Mouse (Mus musculus) brain, embryonic 14.5 days (tissue): ENCODE data around the gene Plekhd1. TPM values are rescaled to one million over a fixed set of nuclear protein-coding genes. Genes with fewer than 3 reads are reported as not detected.

Source experiments
- DNase-seq: peaks from one replicate; pipeline ENCODE4 v3.0.0-alpha.2; 2011; ENCODE audit warnings: low read depth
- CTCF ChIP-seq: fragments of 200-500 bp; IDR thresholded peaks from 2 replicates; pipeline ENCODE4 v1.5.1; 2012; ENCODE audit warnings: inconsistent platforms, mild to moderate bottlenecking, moderate library complexity, borderline replicate concordance; ENCODE audit not compliant: insufficient read depth, insufficient read length; ENCODE audit errors: extremely low read depth
- POLR2A ChIP-seq: fragments of 200-500 bp; IDR thresholded peaks from 2 replicates; pipeline ENCODE4 v1.6.1; 2012; ENCODE audit warnings: mild to moderate bottlenecking, inconsistent platforms, borderline replicate concordance; ENCODE audit not compliant: poor library complexity, insufficient read depth, insufficient read length, severe bottlenecking; ENCODE audit errors: extremely low read depth
- polyA plus RNA-seq: library from polyadenylated mRNA; depleted of rRNA; stranded (reverse); fragments of >200 nt; gene quantifications from 2 replicates; pipeline ENCODE4 v1.2.3, GENCODE M21; 2012; rRNA removed

Plekhd1 gene
- 2.0 and 3.5 TPM in 2 replicates for polyA plus RNA-seq

DNA sequence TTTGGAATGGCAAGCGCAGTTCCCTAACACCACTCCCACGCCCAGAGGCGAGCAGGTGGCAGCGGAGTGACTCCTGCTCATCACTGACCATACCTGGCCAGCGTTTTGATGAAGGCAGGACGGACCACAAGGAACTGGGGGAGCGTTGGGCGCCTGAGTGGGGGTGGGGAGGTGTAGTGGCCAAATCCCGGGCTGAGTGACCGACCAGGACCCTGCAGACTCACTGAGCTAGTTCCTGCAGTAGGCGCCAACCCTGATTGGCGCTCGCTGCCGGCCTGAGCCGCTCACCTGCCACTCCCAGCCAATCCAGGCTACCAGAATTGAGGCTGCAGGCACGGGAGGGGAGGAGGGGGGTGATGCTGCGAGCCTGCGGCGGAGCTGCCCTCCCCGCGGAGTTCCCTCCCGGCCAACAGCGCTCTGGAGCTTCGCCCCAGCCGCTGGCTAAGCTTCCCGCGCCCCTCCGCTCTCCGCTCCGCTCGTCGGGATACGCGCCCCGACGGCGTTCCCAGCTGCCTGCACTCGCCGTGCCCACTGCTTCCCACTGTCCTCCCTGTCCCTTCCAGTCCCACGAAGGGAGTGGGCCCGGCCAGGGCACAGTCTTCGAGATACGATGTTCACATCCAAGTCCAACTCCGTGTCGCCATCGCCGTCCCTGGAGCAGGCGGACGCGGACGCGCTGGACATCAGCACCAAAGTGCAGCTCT is at the start of gene Plekhd1:
Plekhd1 (plus strand) TSS at position 323 of the 704 bp plus-strand sequence.
- DNase-seq: peak; percentile 61
- TF ChIP-seq CTCF (no peak), POLR2A (no peak)

DNA sequence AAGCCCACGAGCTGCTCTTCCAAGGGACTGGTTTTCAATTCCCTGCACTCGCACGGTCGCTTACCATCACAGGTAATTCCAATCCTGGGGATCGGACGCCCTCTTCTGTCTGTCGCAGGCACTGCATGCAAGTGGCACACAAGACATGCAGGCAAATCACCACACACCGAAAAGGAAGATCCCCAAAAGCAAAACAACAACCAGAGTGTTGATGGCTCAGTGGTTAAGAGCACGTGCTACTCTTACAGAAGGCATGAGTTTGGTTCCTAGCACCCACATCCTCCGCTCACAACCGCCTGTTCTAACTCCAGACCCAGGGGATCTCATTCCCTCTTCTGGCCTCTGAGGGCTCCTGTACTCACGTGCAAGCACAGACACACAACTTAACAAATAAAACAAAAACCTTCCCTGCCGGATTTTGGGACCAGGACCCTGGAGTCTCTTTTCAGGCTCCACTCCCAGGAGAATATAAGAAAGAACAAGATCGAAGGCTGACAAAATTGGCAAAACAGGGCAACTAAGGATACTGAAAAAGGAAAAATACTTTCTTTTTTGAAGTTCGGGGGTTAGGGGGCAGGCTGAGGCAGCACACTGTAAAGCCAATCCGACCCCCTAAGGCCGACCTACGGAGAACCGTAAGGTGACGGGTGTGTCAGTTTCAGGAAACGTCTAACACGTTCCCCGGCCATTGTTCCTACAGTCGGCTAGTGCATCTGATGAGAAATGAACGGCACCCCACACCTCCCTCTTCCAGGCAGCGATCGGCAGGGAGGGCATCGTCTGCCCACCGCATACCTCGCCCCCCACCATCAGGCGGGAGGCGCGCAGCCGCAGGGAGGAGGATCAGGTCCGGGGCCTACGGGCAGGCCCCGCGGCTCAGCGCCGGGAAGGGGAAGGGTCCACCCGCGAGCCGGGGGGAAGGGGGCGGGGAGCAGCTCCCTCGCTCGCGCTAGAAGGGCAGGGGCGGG is 49.4 kb upstream of the Plekhd1 start:
- TF ChIP-seq POLR2A (no peak), CTCF (peak; percentile 69; the same call in 1 of the 2 replicates)
- DNase-seq: peak; percentile 58

GRCm38 (mm10) chr12:80643693-80644505 is 48.5 kb upstream of the Plekhd1 start, which contains the start of the genes Slc39a9 and Erh:
TSS of gene Slc39a9 (plus strand) at chr12:80643883.
TSS of gene Erh (minus strand) at chr12:80644341.
- TF ChIP-seq POLR2A (peak; percentile 20; the same call in 1 of the 2 replicates), CTCF (no peak)
- peak; percentile 99 for DNase-seq

- no peak for DNase-seq
- TF ChIP-seq CTCF (no peak), POLR2A (no peak)
Observed at GRCm38 (mm10) chr12:80644506-80644868, 47.9 kb upstream of the Plekhd1 start.

DNA sequence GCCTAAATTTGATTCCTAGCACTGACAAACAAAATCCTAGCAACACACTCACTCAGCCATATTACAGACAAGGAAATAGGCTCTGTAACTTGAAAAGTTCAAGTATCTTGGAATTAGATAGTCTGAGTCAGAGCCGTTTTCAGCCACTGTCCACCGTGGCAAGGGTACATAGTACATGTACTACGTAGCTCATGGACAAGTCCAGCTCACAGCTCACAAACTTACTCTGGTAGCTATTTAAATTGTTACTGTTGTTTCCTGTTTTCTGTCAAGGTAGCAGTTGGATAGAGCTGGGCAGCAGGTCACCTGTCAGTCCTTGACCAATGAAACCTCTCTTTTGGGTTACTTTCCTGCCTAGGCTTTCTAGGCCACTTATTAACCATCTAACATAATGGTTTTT is 46.0 kb upstream of the Plekhd1 start:
- TF ChIP-seq CTCF (no peak), POLR2A (no peak)
- DNase-seq: no peak

- peak; percentile 2 for DNase-seq
- no peak for TF ChIP-seq POLR2A
- no peak for TF ChIP-seq CTCF
Observed at GRCm38 (mm10) chr12:80653951-80654658, 38.3 kb upstream of the Plekhd1 start.

GRCm38 (mm10) chr12:80654659-80655025 is 37.7 kb upstream of the Plekhd1 start:
- TF ChIP-seq CTCF: no peak
- TF ChIP-seq POLR2A: no peak
- DNase-seq: no peak

GRCm38 (mm10) chr12:80658661-80659060 is 33.7 kb upstream of the Plekhd1 start:
- DNase-seq: peak; percentile 6
- TF ChIP-seq CTCF (no peak), POLR2A (no peak)

GRCm38 (mm10) chr12:80662322-80662721 is 30.1 kb upstream of the Plekhd1 start:
- DNase-seq: no peak
- TF ChIP-seq CTCF: no peak
- TF ChIP-seq POLR2A: no peak

DNA sequence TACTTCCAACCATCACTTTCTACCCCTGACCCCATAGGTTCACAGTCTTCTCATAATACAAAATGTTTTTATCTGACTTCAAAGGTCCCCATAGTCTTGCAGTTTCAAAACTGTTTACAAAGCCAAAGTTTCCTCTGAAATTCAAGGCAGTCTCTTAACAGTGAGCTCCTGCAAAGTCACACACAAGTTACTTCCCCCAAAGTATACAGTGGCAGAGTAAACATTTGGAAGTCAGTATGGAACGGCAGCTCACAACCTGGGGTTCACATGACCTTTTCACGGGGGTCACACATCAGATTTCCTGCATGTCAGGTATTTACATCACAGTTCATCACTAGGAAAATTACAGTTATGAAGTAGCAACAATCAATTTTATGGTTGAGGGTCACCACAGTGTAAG is 28.5 kb upstream of the Plekhd1 start:
- TF ChIP-seq CTCF (no peak), POLR2A (no peak)
- no peak for DNase-seq

DNA sequence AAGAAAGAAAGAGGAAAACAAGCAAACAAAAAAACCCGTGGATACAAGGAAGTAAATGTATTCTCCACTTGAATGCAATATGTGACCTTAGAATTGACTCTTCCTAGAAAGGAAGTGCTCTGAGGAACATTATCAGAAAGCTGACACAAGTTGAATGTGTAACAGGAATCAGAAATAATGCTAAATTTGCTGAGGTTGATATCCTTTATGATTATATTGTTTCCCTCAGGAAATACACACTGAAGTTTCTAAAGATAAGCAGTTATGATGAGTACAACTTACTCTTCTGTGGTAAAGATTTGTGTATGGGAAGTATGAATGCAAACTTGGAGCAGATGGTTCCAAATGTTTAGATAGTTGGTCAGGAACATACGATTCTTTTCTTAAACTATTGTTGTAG is 24.0 kb upstream of the Plekhd1 start:
- TF ChIP-seq CTCF: no peak
- no peak for TF ChIP-seq POLR2A
- DNase-seq: no peak

DNA sequence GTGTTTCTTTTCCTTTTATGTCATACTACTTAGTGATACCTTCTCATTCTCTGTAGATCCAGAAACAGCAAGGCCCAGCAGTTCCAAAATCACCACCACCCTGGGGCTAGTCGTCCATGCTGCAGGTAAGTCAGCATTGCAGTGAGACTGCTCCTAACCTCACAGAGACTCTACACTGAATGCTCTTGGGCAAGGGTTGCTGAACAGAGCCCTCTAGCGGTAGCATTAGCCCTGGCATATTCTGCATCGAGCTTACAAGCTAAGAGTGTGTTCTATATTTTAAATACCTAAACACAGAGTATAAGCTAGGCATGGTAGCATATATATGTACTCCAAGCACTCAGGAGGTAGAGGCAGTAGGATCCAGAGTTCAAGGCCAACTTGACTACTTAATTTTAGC is 19.2 kb upstream of the Plekhd1 start:
- TF ChIP-seq CTCF: peak; percentile 79
- no peak for TF ChIP-seq POLR2A
- DNase-seq: peak; percentile 80
